Mouse (Mus musculus) adipocyte (in vitro differentiated cells): ENCODE measurements at regions not wholly inside any gene's neighbourhood (a gene's known extent, or its start where the extent isn't known, plus 50 kb on each side); places are given as distances from the start of the nearest gene placed in this dataset.

Experiments used
- DNase-seq: peaks from one replicate; pipeline ENCODE4 v3.0.0-alpha.2; 2016; ENCODE audit warnings: low spot score

DNA sequence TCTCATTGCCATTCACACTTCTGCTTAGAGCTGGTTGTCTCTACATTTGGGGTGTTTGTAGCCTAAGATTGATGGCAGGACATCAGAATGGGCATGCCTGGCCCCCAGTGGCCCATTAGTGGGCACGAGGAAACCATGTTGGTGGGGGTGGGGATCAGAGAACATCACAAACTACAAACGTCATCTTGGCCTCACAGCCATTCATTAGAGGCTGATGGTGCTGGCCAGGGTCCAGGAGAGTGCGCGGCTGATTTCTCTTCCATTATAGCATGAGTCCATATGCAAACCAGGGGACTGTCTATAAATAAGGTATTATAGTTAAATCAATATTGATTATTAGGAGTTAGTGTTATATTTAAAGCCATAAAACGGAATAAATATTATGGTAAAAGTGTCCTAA is 67.9 kb downstream of the 3100002H09Rik start:
- no peak for DNase-seq

DNA sequence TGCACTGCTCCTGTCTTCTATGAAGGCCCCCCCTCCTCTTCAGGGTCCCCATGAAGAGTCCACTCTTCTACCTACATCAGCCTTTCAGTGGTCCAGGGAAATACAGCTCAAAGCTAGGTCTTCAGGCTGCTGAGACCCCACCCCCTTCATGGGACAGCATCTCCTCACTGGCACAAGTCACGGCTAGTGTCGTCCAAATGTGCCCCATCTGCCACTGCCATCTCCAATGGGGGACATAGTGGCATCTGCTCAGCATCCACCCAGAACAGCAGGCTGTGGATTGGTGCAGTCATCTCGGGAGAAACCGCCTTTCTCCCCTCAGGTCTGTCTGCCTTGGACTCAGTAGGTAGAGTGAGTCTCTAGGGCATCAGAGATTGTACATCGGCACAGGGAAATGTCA is 72.1 kb downstream of the 3100002H09Rik start:
- DNase-seq: no peak

DNA sequence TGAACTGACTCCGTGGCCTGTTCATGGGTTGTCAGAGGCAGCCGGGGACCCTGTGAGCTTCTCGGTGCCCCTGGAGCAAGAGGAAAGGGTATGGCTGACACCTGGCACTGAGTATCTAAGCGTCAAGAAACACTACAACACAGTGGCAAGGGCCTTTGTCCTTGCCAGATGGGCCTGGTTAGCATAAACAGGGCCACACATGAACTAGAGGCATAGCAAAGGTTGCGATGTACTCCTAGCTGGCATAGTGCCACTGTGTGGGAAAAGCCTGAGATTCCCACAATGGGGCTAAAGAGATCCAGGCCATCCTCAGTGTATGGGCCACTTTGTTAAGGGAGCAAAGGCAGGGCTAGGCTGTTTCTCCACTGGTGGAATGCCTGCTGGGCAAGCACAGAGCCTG is 72.9 kb downstream of the 3100002H09Rik start:
- DNase-seq: no peak

DNA sequence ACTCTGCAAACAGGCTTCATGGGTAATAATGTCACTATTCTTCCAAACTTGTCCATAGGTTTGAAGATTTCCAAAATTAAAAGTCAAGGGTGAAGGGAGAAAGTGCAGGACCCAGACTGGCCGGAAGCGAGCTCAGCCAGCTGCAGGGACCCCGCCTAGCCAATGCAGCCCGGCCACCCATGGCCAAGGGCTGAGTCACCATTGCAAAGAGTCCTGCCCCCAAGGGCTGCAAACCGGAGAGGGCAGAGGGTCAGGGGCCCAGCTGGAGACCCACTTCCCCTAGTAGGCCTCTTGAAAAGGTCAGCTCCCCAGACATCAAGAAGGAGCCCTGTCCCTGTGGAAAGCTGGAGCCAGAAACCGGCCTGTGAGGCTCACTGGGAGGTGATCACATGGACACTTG is 77.0 kb downstream of the 3100002H09Rik start:
- no peak for DNase-seq

DNA sequence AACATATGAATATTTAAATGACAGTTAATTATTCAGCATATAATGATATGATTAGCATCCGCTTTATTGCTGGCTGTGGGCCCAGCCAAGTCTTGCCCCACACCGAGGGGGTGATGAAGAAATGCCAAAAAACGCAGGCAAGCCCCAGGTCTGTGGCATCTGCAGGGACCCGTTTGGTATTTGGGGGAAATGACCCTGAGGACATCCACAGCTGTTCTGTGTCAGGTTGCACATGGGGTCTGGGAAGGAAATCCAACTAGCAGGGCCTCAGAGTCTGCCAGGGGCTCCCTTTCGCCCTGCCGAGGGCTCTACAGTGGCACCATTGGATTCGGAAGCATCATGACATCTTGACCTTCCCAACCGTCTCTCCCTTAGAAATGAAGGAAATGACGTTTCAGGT is 80.0 kb downstream of the 3100002H09Rik start:
- no peak for DNase-seq

DNA sequence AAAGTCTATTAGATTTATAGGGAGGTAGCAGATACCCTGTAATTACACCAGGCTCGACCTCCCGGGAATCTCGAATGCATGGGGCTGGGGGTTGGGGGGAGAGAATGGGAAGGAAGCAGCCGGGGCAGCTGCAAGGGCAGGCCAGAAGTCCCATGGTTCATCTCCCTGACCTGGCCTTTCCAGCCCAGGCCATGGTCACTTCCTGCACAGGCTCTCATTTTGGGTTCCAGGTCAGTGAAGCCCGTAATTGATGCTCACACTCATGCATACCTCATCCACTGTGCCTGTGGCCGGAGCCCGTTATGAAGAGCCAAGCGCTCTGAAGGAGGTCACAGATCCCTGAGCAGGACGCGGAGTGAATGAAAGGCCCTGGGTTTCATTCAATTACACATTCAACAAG is 83.8 kb downstream of the 3100002H09Rik start:
- DNase-seq: no peak

DNA sequence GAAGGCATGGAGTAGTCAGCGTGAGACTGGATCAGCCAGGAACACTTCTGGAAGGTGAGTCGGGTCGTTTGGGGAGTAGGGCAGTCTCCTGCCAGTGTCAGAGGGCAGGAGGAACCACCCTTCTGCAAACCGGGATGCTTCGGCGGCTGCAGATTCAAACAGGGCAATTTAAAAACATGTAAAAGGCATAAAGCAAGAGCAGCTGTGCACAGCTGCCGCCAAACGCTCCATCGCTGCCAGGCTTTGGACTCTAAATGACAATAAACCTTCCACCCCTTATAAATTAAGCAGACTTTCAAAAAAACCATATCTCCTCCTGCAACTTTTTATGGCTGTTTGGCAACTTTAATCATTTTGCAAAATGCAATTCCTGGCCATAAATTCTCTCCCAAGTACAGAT is 84.2 kb downstream of the 3100002H09Rik start:
- DNase-seq: no peak

DNA sequence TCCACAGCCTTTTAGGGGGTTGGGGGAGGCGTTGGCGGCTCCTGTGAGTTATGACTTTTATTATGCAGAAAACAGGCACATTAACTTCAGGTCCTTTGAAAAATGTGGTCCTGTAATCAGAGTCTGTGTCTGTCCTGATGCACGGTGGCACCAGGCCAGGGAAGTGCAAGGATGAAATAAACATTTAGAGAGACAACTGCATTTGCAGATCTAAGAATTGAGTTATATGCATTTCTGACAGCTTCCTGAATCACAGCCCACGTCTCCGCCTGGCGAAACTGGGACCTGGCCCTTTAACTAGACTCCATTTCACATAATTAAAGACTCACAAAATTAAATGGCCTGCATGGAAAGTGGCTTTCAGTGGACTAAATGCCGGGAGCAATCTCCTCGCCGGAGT is 90.3 kb downstream of the 3100002H09Rik start:
- no peak for DNase-seq

DNA sequence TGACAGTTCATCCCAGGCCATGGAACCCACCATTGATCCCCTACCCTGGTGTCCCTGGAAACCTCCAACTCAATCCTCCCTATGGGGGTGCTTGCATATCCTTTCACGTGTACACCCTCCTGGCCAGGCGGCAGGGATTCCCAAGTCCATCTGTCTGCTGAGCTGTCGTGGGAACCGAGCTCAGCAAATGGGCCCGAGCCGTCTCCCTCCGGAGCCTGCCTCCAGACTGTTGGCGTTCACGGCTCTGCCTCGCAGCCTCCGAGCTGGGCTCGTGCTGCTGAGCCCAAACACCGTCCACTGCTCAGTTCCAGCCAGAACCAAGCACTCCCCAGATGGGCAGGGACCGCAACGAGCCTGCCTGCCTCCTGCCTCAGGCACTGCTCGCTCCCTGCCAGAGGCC is 98.8 kb downstream of the 3100002H09Rik start:
- DNase-seq: no peak

DNA sequence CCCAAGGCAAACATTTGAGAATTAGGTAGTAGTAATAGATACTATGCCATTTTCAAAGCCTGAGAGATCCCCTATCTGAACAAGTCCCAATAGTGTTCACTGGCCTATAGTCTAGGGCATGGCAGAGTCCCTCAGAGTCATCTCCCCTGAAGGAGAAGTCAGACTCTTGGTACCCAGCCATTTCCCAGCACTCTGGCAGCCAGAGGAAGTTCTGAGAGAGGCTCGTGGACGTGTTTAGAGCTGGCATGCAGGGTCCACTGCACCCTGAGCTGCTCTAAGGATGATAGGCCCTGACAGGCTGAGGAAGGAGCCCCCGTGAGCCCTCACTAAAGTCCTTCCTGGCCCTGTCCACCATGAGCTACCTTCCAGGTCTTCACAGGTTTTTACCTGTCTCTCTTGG is 99.8 kb downstream of the 3100002H09Rik start:
- no peak for DNase-seq

DNA sequence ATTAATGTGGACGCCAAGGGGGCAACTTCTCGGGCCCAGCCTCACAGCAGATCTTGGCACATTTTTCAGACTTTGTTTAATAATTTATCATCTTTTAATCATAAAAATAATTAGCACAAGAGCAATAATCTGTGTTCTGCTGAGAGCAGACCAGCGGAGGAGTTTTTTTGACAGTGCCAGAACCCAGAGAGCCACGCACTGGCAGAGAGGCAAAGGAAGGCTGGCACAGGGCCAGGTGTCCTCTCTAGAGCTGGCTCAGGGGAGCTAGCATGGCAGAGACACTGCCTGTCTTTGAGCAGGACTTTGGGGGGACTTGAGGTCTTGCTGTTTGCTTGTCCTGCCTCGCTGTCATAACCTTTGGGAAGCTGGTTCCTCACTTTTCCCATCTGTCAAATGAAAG is 100.9 kb downstream of the 3100002H09Rik start:
- DNase-seq: peak; percentile 2

DNA sequence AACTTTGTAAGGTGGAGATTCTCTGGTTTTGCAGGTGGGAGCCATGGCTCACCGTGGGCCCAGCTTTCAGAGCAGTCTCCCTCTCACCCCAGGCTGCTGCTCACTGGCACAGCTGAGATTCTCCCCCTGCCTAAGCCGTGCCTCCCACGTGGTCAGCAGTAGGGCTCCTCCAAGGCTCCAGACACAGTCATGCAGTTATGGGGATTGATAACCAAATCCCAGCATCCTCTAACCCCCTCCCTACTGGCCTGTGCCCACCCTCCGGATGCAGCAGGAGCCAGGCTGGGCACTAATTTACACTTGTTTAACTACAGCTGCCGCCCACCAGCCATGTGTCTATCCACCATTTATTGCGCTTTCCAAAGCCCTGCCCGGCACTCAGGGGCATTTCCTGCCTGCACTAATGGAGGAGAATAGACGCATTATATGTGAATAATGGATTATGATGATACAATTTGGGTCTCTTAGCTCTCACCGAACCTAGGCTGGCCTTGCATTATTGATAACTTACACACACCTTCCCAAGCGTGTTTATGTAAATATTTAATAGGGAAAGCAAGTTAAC is 104.4 kb downstream of the 3100002H09Rik start:
- no peak for DNase-seq

DNA sequence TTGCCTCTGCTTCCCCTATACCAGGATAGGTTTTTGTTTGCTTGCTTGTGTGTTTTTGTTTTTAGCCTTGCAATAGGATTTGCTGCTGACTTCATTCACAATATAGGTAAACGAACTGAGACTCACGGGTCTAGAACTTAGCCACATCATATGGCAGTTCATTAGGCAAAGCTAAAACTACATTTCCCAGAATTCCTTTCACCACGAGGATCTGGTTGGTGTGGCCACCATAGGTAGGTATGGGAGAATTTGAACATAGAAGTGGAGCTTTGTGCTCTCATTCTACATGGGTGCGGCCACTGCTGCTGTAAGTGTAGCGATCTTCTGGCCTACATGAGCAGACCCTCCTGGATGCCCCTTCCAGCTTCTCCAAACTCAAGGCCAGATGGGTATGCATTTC is 108.8 kb downstream of the 3100002H09Rik start:
- no peak for DNase-seq

DNA sequence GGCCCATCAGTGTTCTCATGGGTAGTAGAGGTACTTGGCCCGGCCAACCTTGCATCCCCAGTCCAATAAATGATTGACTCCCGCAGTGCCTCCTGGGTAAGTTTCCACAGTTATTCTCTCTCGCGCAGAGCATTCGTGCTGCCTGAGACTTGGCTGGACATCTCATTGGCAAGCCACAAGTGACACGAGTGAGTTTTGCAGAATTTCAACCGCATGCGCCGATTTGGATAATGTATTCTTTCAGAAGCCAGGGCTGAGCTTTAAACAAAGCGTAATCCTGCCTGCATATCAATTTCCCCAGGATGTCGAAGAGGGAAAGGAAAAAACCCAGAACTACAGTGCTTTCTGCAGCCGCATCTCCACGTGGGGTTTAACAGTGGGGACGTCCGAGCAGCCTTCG is 112.6 kb downstream of the 3100002H09Rik start:
- no peak for DNase-seq

DNA sequence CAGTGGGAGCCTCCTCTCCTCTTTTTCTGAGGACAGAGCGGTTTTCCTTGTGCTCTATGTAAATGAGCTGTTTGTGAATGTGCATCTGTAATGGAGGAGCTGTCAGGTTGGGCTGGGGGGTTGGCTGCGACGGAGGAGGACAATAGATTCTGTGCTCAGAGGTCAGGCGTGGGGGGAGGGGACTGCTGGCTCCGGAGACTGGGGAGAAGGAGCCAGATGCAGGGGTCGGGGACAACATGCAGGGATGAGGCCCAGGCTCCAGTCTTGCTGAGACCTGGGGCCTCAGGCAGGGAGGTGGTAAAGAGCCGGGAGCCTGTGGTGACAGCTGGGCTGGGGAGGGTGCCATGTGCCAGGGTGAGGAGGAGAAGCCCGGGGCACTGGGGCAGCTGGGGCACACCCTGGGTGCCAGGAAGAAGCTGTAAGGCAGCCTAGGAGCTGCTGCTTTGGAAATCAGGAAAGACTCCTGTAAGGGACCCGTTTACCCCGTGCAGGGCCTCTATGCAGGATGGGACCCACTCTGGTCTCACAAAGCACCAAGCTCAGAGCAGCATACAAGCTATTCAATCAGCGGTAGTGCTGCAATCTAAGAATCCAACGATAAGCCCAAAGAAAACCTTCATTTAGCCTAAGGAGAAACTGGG is 124.5 kb downstream of the 3100002H09Rik start:
- DNase-seq: no peak

DNA sequence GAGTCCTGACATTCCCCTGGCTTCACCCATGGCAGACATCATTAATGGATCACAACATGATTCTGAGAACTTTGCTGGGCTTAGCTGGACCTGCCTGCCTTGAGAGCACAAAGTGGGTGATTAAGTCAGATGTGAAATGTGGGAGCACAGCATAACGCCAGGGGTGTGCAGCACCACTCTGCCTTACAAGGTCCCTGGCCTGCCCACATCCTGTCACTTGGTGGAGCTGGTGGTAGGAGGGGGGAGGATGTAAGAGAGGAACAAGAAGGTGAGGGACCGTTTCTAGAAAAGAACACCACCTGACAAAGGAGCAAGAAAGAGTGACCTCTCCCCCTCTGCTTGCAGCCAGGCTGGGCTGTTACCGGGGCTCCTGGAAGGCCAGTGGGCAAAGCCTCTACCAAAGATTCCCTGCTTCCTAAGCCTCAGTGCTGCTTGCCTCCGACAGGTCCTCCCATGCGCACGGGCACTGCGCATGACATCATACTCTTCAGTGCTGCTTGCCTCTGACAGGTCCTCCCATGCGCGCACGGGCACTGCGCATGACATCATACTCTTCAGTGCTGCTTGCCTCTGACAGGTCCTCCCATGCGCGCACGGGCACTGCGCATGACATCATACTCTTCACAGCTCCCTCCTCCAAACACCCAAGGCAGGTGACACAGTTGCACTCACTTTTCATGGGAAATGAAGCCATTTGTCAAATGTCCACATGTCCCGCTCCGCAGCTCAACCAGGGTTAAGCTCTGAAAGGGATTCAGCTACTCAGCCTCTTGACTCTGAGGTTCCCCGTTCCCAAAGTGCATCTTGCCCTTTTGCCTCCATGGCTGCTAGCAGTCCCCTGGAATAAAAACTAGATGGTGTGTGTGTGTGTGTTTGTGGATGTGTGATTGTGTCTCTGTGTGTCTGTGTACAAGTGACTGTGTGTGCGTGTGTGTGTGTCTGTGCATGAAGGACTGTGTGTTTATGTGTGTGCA is 125.7 kb downstream of the 3100002H09Rik start:
- DNase-seq: no peak

DNA sequence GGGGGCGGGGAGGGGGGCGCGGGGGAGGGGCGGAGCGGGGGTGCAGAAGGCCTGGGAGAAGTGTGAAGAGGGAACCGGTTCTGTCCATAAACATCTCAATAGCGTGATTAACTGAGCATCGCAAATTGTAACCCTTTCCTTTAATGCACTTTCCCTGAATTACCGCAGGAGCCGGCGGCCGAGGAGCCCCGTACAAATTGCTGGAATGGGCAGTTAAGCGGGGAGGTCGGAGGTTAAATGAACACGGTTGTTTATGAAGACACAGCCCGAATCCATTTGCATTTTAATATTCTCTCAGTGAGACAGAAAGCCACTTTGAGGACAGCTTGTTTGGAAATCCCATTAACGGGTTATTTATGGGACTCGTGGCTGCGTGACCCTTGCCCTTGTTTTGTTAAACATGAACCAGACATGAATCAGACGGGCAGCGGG is 132.7 kb downstream of the 3100002H09Rik start:
- DNase-seq: no peak

DNA sequence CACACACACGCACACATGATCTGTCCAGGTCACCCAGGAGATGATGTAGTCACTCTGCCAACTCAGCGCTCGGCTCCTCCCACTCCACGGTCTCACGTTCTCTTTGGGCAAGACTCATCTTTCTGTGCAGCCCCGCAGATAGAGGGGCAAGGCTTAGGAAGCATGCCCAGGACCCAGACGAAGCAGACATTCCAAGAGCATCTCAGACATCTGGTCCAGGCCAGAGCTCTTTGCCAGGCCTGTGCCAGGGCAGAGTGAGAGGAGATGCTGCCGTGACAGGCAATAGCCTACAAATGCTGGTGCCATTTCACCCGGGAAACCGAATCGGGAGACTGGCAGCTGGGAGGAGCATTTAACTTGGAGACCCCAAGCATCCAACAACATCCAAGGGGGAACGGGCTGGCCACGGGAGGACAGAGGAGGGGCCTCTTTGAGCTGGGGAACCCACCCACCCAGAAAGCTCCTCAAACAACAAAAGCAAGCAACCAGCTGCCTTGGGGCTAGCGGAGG is 133.2 kb downstream of the 3100002H09Rik start:
- no peak for DNase-seq

DNA sequence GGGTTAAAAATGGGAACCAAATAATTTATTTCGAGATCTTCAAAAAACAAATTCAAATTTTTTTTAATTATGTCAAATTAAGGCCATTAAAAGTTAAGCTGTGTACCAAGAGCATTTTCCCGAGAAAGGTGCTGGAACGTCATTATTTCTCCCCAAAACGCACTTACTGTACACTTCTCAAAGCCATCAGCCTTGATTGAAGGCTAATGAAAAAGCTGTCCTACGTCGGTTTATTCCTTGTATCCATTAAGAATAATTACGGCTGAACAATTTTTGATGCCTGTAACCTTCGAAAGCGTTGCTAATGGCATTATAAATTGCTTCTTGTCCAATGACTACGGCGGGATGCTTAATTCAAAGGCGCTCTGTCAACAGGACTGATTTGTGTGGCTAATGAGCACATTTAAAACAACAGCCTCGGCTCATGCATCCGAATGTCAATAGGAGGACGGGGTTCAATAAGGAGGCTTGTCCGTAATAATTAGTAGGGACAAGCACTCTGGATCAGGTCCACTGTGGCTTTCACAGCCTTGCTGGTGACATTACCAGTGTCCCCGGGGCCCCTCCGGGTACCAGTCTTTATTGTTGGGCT is 145.3 kb downstream of the 3100002H09Rik start:
- DNase-seq: no peak

DNA sequence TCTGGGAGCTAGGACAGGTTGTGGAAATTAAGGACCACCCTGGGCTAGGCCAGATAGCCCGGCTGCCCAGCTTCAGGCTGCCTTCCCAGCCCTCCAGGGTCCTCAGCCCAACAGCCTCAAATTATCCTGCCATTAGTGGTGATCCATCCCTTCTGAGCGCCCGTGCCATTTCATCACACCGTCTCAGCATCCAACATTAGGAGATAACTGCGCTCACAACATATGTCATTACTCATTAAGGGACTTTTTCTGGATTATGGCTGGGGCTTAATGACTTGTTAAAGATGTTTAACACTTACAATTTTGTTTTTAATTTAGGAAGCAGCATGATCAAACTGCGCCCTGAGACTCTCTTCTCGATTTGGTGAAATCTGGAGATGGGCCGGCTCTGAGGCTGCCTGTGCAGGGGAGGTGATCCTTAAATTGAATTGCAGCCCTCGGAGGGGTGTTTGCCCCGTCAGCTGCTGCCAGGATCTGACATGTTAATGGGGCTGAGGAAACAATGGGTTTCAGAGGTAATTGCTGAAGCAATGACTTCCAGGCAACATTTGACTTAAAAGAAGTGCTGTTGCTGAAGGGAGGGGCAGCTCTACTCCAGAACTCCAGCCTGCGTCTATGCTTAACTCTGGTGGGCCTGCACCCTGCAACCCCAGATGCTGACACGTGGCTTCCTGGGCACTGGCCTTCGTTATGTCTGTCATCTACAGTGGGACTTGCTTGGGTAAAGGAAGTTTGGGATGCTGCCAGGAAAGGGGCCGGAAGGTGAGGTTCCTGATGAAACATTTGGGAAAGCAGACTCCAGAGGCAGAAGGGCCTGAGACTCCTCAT is 154.9 kb downstream of the 3100002H09Rik start:
- DNase-seq: no peak

DNA sequence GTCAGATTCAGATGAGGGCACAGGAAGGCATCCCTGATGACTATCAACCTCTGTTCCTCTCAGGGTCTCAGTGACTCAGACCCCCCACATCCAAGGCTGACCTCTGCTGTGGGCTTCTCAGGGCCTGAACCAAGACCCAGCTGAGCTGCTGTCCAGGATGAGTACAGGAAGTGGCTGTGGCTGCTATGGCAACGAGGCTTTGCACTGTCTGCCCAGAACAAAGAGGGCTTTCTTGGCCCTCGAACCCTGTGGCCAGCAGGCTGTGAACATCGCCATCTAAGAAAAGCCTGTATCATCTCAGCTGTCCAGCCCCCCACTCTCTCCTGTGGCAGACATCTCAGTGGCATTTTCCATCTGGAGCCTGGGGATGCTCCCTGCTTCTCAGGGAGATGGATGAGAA is 159.5 kb downstream of the 3100002H09Rik start:
- no peak for DNase-seq

DNA sequence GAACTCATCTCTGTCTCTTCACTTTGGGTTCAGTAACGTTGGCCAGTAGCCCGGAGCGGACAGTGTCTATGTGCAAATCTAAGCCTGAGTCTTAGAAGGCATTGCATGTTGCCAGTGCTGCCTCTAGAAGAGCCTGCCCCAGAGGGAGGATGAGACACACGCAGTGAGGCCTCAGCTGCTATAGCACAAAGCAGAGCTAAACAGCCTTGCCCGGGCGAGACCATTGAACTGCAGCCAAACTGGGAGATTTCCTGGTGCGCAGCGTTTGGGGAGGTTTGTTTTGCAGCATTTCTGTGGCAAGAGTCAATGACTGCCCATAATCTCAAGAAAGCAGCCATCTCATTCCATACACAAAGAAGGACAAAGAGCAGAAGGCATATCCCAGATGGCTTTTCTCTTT is 164.0 kb downstream of the 3100002H09Rik start:
- DNase-seq: peak; percentile 3
